Mouse (Mus musculus) left cerebral cortex, postnatal 10 days (tissue): ENCODE measurements around the gene Ptpn14. TPM values are rescaled to one million over a fixed set of nuclear protein-coding genes. Genes with fewer than 3 reads are reported as not detected.

Experiments
- DNase-seq, 2 experiments: peaks; one replicate each; pipeline ENCODE4 v3.0.0; 2021 to 2022; ENCODE audit warnings: low spot score in 2 of 2, mixed read lengths in 1 of 2; ENCODE audit errors: extremely low spot score in 1 of 2
- intact Hi-C: fragments of 180-260 bp; cut with DNase I; formaldehyde crosslinking; loops from one replicate; pipeline ENCODE4 v1.15.1; 2025
- total RNA-seq, 2 experiments: library from RNA; stranded (reverse); gene quantifications; 2 replicates each; pipeline ENCODE4 v1.2.3; 2021

Gene Ptpn14
- total RNA-seq, 2 experiments from 2014 or later, result 9.2 to 9.5 TPM

DNA sequence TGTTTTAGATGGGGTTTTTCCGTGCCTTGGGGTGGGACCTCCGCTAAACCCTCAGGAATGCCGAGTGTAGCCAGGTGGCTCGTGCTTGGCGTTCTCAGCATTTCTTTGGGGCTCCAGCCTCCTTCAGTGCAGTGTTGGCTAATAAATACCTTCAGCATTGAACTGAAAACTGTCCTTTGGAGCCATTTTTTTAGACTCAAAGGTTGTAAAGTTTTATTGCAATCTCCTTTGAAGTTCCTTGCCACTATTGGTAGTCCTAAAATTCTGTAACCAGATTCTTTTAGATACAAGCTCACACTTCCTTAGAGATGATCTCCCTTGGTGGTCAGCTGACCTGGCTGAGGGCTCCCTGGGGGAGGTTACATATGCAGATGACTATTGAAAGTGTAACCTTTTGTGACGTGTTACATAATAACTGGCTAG, 147.4 kb downstream of the Ptpn14 start:
- intact Hi-C loops, result no loop called here
- no peak for DNase-seq

- intact Hi-C loops, result no loop called here
- DNase-seq, result no peak
Measured at GRCm38 (mm10) chr1:189876162-189876561, 148.1 kb downstream of the Ptpn14 start.

GRCm38 (mm10) chr1:189879212-189879611, 151.1 kb downstream of the Ptpn14 start:
- DNase-seq, result no peak
- intact Hi-C loops, result no loop called here

GRCm38 (mm10) chr1:189879965-189880364, 151.9 kb downstream of the Ptpn14 start:
- no peak for DNase-seq
- intact Hi-C loops, result loop anchor here (5.0 kb wide), 2 partner anchors 178 to 858 kb away; no protein-coding TSS in a partner anchor

GRCm38 (mm10) chr1:189880745-189881144, 152.7 kb downstream of the Ptpn14 start:
- no peak for DNase-seq
- intact Hi-C loops, result loop anchor here (5.0 kb wide), 2 partner anchors 178 to 858 kb away; no protein-coding TSS in a partner anchor

DNA sequence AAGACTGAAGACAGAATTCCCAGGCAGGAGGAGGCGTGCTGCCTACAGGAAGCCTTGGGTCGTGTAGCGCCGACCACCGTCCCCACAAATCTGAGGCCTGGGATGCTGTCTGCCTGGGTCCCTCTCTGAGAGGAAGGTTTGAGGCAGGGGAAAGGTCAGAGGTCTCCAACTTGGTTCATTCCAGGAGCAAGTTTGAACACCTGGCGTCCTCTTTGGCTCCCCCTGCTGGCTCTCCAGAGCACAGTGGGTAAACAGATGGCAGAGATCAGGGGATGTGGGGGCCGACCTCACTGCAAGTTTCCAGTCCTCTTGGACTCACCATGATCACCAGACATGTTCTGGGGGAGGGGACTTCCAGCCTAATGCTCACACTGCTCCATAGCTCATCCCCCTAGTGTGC, 154.8 kb downstream of the Ptpn14 start:
- peak in 1 of 2 experiments; percentile 30 for DNase-seq
- intact Hi-C loops, result loop anchor here (5.0 kb wide), 2 partner anchors 181 to 861 kb away; no protein-coding TSS in a partner anchor

- peak; percentile 44 to 82 for DNase-seq
- intact Hi-C loops, result loop anchor here (5.0 kb wide), 2 partner anchors 181 to 861 kb away; no protein-coding TSS in a partner anchor
Measured at GRCm38 (mm10) chr1:189883531-189884170, 155.6 kb downstream of the Ptpn14 start.

DNA sequence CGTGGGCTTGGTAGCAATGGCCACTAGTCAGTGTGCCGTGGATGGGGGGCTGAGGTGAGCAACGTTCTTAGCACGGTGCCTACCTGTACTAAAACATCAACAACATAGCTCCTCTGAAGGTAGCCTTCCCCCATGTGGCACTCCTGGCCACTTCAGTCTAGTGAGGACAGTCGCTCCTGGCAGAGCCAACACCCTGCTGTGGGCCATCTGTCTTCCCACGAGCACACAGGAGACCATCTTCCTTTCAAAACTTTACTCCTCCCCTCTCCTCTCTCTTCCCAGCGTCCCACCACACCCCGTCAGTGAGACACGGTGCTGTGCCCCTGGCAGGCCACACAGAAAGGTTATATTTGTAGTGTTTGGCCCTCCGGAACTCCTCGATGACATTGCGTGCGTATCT, 156.9 kb downstream of the Ptpn14 start:
- no peak for DNase-seq
- intact Hi-C loops, result loop anchor here (5.0 kb wide), 3 partner anchors 37 to 863 kb away; partner anchors contain the start of gene Smyd2

- no peak for DNase-seq
- intact Hi-C loops, result loop anchor here (2.0 to 5.0 kb wide), 2 partner anchors 36 to 87 kb away; partner anchors contain the start of gene Smyd2
Measured at GRCm38 (mm10) chr1:189885975-189886374, 157.9 kb downstream of the Ptpn14 start.

- intact Hi-C loops, result loop anchor here (2.0 to 5.0 kb wide), 2 partner anchors 35 to 85 kb away; partner anchors contain the start of gene Smyd2
- DNase-seq, result peak; percentile 41 to 61
Measured at GRCm38 (mm10) chr1:189887518-189887917, 159.4 kb downstream of the Ptpn14 start.

DNA sequence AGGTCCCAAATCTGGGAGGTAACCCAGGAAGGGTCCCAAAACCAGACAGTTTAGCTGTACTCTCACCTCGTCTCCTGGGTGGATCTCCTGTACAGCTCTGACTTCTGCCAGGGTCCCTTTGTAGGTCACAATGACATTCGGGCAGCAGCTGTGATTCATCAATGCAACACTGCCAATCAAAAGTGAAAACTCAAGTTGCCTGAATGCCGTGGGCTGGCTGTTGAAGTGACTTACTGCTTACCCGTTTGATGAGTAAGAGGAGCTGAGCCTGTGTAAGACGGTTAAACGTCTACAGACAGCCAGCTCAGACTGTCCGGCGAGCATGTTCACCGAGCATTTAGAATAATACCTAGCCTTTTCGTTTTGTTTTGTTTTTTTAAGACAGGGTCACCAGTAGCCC, 160.7 kb downstream of the Ptpn14 start:
- intact Hi-C loops, result loop anchor here (5.0 kb wide), 1 partner anchor 34 kb away; the partner anchor contains the start of gene Smyd2
- DNase-seq, result no peak

DNA sequence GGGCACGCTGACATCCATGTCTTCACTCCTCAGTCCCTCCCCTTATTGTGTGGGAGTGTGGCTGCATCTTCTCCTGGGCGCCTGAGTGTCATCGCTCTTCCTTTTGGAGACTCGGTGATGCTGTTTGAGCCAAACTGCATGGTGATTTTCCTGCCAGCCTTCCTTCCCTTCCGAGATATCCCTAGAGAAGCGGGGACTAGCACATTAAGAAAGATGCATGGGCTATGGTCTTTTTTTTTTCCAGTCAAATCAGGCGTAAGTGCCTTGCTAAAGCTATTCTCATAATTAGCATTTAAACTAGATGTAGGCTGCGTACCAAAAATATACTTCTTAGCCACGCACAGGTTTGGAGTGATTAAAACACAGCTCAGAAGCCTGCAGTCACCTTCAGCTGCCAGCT, 166.1 kb downstream of the Ptpn14 start:
- DNase-seq, result no peak
- intact Hi-C loops, result no loop called here

- intact Hi-C loops, result no loop called here
- no peak for DNase-seq
Measured at GRCm38 (mm10) chr1:189897861-189898260, 169.8 kb downstream of the Ptpn14 start.

DNA sequence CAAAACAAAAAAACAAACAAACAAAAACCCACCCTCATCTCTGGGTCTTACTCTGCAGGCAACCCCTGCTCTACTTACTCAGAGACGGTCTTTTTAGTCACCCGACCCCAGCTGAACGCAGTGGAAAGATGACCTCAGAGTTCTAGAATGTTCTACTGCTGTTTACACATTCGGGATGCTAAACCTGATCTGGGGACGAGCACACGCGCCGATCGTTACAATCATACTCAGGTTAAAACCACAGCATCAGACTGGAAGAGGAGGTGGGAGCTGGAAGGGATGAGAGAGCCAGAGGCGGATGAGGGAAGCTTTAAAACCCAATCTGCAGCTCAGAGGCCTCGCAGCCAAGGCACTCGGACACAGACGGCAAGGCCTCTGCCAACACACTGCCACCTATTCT, 170.6 kb downstream of the Ptpn14 start:
- DNase-seq, result no peak
- intact Hi-C loops, result no loop called here

- DNase-seq, result no peak
- intact Hi-C loops, result no loop called here
Measured at GRCm38 (mm10) chr1:189899526-189899925, 171.5 kb downstream of the Ptpn14 start.

DNA sequence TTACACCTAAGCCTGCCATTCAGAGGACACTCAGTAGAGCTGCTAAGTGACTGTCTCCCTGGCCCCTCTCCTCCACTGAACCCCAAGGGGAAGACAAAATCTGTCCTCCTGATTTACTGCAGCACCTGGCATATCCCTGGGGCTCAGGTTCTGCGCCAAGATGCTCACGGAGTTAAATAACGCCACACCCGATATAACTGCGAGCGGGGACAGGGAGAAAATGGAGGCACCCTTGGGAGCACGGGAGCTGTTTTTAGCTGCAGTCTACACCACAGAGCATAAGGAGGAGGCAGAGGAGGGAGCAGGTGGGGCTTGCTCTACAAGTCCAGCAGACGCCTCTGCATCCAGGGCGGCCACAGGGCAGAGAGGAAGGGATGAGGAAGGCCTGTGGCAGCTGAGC, 174.3 kb downstream of the Ptpn14 start:
- intact Hi-C loops, result no loop called here

DNA sequence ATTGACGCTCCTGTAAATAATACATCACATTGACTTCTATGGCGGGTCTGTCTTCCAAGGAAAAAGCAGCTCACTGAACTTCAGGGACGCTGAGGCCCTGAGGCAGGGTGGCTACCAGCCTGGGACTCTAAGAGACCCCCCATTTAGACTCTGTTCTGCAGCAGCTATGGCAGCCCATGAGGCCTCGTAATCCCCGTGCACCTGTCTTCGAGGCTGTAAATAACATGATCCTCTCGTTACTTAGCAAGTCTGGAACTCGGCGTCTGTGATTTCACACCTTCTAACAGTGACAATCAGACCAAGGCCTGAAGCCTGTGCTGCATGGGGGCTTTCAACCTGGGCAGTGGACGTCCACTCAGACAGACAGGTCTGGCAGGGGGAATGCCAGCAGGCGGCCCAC, 175.1 kb downstream of the Ptpn14 start:
- intact Hi-C loops, result no loop called here
- no peak for DNase-seq

More for the DNA sequence above, 174.3 kb downstream of the Ptpn14 start:
- DNase-seq, result no peak

DNA sequence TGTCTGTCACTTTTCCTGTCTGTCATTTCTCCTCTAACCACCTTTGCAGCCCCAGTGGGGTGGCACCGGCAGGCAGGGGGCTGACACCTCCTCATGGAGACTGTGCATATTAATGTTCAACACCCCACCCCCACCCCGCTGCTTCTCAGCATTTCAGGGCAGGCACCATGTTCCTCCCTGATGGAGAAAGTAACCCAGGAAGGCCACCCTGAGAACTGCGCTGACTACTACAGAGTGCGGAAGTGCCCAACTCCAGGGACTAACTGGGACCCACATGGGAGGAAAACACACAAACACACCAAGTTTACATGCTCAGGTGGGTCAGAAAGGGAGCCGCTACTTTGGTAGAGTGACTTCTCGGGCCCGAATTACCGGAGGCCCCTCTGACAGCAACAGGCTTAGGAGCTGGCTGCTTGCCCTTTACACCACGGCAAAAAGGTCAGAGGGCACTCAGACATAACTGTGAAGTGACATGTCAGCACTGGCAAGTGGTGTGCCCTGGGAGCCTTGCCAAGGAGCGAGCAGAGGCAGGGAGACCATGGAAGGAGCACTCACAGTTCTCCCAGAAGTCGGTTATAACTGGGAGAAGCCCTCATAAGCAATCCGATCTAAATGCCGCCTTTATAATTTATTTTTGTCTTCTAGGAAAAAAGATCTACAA, 182.7 kb downstream of the Ptpn14 start:
- intact Hi-C loops, result no loop called here
- DNase-seq, result peak in 1 of 2 experiments; percentile 61

- intact Hi-C loops, result no loop called here
- peak in 1 of 2 experiments; percentile 16 for DNase-seq
Measured at GRCm38 (mm10) chr1:189913093-189913760, 185.2 kb downstream of the Ptpn14 start.
